Mouse (Mus musculus) thymus, postnatal 25 days (tissue): ENCODE data around the gene Trim9.

Source experiments
- DNase-seq: peaks from one replicate; pipeline ENCODE4 v3.0.0; 2022

Gene Trim9

DNA sequence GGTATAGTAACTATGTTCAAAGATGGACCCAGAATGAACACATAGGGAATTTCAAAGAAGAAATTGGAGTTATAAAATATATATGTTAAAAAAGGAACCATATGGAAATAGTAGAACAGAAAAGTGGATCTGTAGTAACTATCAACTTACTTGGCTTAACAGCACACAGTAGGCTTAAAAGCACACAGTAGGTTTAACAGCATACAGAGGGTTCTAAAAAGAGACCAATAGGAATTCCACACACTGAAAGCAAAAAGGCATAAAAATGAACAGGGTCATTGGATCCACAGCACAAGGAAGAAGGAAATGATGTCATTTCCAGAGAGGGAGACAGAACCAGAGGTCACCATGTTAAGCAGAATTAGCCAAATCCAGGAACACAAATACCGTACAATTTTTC lies 24.6 kb downstream of the Trim9 start:
- no peak for DNase-seq

DNA sequence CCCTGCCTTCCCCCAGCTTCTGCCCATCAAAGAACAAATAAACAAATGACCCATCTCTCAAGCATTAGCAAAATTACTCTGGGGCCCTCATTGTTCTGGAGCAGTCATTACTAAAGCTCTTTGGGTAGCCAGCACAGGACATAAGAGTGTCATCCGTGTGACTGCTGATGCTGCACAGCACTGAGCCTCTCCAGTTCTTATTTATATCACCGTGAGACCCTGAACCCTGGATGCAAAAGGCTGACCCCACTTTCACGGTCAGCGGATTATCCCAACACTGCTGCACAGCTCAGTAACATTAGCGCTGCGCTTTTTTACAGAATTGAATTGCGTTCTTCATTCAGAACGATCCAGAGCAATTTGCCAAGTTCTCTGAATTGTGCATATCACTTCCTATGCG lies 31.3 kb downstream of the Trim9 start:
- DNase-seq: no peak

DNA sequence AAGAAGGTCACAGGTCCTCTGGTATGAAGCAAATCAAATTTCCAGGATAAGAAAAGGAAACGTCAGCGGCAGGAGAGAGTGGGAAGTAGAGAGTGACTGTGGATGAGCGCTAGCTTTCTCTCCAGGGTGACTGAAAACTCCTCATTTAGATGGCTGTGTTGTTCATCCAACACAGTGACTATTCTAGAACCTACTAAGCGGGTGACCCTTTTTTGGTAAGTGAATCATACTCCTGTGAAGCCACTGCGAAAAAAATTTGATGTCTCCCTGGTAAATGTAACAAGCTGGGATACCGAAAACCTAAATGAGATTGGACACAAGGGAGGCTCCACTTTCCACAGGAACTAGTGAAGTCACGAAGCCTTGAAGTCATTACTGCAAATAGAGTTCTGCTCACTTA lies 39.5 kb downstream of the Trim9 start:
- DNase-seq: no peak

DNA sequence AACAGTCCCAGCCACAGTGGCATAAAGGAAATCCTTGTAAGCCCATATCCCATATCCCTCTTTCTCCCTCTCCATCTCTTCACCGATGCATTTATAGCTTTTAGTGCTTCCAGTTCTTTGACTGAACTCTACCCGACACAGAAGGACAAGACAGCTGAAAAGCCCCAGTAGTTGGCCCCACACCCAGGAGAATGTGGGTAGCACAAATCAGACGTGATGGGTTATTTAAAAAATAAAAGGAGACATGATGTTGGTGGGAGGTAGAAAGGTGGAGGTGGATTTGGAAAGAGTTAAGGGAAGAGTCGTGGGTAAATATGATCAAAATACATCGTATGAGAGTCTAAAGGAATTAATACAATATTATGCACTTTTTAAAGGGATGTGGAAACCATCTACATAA lies 40.4 kb downstream of the Trim9 start:
- DNase-seq: no peak

DNA sequence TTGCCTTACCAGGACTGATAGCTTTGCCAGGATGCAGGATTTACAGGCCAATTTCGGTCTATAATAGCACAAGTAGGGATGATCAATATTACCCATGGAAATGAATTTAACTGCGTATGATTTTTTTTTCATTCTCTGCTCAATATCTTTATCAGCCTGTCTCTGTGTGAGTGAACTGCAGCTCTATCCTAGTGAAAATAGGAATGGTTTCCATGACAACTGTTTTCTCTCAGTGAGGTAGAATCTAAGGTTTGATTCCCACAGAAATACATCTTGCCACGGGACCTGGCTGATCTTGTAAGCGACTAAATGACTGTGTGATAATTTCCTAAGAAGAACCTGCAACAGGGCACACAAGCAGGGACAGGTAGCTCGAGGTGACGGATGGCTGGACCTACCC lies 43.4 kb downstream of the Trim9 start:
- DNase-seq: no peak

DNA sequence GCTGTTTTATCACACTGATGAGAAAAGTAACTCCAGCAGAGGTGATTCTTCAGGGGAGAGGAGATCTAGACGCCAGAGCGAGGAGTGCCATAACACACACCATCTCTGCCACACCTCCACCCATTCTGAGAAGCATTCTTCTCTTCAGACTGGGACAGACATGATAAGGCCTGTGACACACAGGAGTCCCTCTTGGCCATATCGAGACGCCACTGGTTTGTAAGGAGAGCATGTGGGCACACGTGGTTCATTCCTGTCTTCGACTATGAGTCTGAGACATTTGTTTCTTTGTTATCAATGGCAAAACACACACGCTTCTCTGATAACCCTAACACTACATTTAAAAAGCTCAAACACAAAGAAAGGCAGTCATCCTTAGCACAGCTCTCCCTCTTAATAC lies 43.9 kb downstream of the Trim9 start:
- DNase-seq: no peak

DNA sequence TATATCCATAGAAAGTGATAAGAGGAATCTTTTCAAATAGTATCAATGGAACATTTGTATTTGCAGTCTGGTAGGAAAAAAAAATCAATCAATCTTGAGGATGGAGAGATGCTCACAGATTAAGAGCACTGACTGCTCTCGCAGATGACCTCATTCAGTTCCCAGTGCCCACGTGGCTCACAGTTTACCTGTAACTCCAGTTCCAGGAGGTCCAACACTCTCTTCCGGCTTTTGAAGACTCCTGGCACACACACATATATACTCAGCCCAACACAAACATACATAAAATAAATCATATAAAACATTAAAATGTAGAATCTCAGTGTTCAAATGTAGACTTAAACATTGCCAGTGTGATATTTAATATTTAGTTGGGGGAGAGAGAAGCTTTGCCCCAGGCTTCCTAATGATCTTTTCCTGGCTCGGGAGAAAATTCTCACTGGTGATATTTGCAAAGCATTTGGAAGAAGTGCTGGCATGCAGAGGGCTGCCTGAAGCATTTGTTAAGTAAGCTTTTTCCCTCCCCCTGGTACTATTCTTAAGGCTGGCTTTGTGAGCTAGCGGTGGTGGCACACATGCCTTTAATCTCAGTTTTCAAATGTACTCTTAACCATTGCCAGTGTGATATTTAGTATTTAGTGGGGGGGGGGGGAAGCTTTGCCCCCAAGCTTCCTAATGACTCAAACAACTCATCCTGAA lies 45.2 kb downstream of the Trim9 start:
- DNase-seq: no peak

DNA sequence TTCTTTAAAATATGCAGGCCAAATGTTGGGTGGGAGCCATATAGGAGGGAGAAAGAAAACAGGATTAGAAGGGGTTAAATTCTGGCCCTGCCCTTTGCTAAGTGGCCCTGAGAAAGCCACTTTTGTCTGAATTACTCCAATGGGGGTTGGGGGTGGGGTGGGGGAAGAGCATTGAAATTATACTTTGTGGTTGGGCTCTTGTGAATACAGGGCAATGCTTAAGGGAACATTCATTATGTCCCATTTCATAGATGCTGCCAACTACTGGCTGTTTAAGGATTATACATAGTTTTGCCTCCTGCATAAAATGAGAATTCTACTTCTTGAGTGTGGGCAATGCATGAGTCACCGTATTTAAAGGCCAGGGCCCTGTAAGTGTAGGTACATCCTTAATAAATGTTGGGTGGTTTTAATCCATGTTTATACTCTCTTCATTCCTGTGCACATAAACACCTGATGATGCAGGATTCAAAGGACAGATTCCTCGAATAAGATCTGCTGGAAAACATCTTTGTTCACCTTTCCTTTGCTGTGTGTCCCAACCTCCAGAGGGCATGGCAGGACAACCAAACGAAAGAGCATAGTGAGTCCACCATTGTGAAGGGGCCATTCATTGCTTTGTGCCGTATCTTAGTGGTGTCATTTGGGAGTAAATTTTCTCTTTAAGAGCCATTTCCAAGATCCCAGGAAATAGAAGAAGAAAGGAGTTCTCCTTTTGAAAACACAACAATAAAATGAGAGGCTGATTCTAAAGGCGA lies 53.3 kb downstream of the Trim9 start:
- DNase-seq: no peak

DNA sequence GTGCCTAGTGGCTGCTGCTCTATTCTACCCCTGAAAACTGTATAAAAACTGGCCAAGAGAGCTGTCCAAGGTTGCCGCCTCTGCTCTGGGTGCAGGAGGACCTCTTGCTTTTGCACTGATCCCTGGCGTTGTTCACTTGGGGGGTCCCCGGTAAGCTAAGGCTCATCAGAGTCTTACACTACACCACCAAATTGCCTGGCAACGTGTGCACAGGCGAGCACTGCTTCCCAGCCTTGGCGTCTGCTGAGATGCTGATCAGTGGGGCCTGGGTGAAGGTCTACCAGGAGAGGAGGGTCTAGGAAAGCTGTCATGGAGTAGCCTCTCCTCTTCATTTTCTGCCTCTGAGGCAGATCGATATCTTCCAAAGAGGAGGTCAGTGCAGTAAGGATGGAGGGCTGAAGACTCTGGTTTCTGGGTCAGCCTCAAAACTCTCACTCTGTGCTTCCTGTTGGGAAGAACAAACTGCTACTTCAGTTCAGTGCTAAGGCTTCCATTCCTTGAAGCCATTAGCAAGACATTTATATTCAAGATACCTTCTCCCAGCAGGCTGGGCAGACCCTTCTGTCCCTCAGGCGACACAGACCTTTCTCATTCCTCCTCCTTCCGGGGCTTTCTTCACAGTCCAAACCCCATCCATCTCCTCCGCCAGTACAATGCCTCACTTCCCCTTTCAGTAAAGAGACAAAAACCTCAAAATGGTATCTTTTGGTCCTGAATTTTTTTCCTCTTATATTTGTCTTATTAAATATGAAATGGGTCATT lies 54.1 kb downstream of the Trim9 start:
- no peak for DNase-seq

DNA sequence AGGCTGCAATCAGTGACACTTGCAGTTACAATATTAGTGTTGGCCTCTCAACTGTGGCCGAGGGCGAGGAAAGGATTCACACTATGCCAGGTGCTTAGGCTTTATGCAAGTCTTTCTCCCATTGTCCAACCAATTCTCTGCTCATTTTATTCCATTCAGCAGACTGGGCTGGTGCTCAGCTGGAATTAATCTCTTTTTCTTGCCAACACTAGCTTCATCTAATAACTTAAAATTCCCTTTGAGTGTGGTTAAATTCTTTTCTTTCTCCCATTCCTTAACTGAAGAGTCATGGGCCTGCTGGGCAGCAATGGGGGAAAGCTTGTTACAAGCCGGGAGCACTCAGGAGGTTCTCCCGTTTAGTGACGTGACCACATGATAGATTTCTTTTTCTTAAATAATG lies 61.9 kb downstream of the Trim9 start:
- DNase-seq: no peak

DNA sequence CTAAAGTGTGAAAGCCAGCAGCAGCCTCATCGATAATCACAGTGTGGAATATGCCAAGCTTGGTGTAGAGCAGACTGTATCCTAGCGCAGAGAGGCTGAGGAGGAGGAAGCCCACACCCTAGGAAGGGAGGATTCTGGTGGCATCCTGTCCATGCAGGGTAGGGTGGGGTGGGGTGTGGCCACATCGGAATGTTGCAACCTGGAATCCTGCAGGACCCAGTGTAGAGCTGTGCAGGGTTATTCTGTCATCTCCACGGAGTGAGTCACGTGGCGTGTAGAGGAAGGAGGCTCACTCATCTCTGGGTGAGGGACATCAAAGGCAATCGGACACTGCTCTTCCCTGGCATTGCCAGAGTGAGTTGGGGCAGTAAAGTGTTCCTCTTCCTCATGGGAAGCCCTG lies 62.4 kb downstream of the Trim9 start:
- DNase-seq: no peak

DNA sequence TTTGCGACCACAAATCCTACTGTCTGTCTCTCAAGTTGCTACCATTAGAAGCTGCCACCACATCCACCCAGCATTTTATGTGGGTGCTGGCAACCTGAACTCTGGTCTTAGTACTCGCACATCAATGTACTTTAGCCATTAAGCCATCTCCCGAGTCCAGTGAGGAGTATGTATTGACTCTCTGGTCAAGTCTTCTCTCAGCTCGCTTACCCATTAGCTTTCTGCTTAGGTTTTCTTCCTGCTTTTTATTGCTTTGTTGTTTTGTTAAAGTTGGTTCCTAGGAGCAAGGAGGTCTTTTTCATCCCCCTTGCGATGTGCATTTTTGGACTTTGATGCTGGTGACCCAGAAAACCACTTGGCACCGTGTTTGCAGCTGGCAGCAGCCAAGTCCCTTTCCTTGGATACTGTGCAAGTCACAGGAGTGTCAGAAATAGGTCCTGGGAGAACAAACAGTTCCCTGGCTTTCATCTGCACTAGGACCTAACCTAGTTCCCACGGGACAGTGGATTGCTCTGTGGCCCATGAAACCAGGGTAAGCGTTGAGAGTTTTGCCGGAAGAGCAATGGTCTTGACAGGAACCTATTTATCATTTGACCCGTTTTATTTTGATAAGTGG lies 64.2 kb downstream of the Trim9 start:
- no peak for DNase-seq

DNA sequence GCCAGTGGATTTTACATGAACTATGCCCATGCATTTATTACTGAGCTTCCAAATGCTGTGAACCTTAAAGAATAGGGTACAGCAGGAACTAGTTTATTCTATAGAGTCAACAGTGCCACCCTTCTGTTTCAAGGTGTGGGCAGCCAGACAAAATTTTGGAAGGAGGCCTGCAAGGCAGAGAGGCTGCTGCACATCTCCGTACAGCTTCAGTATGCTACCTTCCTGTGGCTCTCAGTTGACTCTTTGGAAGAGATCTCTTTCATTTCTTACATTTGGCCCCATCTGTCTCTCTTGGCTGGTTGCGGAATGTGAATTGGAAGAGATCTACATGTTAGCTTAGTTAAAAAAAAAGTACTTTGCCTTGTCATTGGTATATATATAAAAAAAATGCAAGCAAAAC lies 66.5 kb downstream of the Trim9 start:
- no peak for DNase-seq

DNA sequence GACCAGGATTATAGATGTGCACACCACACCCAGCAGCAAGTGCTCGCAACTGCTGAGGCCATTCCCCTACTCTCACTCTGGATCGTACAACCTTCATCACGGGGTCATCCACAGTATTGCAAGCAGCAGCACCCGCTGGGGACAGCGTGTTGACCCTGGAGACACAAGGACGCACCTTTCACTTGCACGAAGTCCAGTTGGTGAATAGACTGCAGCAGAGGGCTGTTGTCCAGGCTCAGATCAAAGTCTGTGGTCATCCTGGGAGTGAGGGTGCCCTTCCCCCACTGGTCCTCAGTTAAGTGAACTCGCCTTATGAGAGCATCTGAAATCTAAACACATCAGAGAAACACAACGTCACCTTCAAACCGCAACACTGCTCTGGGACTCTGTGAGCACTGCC lies 67.0 kb downstream of the Trim9 start:
- no peak for DNase-seq

DNA sequence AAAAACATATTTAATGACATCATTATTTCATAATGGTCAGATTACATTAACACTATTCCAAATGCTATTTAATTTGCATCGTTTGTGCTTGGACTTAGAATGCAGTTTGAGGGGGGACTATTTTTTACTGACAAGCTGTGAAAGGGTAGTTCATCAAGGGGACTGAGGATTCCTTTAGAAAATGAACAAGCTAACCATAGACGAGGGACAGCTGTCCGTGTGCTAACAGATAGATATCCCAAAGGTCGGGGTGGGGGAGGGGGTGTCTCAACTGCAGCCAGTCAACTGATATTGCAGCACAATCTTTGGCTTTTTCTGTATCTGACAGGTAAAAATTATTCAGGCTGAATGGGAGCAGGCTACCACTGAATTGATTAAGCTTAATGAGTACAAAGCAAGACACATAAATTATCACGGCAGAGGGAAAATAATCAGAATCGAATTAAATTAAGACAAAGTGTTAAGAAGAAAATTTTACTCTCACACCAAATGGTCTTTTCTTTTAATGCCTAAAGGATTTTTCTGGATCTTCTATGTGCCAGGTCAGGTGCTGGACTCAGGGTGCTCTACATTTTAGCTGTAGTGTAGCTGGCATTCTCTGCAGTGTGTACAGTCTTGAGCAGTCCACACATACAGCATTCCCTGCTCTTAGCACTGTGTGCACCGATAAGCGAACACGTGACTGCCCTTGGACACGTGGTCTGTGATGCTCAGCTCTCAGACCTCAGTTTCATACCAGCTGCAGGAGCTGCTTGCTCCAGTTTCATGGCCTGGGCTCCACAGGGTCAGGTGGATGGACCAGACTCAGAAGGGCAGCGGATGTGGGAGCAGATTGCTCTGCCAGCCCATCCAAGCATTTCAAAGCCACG lies 70.1 kb downstream of the Trim9 start:
- DNase-seq: no peak

DNA sequence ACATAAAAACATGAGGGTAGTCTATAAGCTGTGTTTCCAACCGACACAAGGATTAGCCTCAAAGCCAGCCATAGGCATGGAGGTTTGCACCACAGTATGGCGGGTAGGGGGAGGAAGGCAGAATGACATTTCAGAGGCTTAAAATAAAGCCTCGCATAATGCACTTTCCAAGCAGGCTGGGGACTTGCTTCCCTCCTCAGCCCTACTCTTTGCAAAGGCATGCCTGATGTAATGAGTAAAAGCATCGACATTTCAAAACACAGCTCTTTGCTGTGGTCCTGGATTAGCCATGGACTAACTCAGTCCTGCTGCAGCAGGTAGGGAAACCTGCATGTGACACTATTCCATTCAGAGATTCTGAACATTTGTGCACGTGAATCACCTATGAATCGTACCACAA lies 77.7 kb downstream of the Trim9 start:
- no peak for DNase-seq

DNA sequence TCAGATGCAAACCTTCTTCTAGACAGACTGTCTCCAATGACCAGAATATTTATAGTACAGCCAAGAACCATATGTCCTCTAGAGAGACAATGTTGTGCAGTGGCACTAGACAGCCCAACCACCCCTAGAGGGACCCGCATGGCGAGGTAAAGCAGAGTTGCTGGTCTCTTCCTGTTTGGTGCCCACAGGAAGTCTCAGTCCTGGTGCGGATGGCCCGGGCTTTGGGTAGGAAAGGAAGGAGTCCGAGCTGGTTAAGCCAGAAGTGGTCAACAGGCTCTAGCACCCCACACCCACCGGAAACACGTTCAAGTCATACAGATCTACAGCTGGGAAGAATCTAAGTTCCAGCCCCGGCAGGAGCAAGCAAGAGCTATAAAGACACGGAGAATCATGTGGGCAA lies 80.1 kb downstream of the Trim9 start:
- DNase-seq: no peak

DNA sequence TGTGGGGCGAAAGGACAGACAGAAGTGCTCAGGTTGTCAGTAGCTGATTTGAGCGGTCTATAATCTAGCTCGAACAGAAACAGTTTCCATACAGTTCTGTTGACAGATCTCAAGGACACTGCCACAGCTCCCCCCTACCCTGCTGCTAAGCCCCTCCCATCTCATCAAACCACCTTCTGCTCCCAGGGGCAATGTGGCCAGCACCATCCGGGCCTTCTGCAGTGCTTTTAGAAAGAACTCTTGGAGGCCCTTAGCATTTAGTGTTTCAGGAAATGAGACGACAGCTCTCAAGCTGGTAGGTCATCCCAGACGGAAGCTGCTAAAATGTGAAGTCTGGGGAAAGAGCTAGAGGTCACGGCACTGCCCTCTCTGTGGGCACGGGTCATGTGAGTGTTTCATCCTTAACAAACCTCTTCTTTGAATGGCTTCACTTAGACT lies 80.9 kb downstream of the Trim9 start:
- DNase-seq: no peak

DNA sequence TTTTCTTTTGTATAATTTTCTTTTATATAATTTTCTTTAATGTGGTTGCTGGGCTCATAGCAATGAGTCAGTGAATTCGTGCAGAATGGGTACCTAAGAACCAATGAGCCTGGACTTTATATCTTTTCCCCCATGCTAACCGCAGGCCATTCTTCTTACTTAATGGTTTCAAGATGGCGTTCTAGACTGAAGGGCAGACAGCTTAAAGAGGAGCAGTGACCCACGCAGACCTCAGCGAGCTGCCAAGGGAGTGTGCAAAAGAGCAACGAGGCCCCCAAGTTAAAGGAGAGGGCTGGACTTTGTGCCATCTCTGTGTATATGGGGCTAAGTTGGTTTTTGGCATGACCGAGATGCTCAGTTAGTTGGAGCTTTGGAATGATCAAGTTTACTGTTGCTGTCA lies 83.7 kb downstream of the Trim9 start:
- no peak for DNase-seq

DNA sequence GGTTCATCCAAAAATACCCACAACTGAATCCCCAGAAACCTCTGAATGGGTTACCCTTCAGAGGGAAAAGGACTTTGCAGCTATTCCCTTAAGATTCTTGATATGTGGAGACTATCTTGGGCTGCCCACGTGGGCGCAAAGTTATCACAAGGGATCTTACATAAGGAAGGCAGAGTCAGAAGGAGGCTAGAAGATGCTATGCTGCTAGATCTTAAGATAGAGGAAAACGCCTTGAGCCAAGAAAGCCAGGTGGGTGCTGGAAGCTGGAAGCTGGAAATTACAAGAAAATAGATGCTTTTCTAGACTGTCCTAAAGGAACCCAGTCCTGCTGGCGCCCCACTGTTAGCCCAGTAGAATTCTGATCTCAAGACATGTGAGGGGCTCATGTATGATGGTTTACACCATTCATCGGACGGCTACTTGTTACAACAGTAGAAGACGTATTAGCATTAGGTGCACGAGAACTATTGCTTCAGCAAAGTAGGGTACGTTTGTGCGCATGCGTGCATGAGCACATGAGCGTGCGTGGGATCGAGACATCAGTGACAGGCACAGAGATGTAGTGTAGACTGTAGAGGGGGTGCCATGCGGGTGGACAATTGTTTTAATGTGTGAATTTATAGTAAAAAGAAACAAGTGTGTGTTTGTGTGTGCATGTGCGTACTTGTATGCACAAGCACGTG lies 85.0 kb downstream of the Trim9 start:
- no peak for DNase-seq

DNA sequence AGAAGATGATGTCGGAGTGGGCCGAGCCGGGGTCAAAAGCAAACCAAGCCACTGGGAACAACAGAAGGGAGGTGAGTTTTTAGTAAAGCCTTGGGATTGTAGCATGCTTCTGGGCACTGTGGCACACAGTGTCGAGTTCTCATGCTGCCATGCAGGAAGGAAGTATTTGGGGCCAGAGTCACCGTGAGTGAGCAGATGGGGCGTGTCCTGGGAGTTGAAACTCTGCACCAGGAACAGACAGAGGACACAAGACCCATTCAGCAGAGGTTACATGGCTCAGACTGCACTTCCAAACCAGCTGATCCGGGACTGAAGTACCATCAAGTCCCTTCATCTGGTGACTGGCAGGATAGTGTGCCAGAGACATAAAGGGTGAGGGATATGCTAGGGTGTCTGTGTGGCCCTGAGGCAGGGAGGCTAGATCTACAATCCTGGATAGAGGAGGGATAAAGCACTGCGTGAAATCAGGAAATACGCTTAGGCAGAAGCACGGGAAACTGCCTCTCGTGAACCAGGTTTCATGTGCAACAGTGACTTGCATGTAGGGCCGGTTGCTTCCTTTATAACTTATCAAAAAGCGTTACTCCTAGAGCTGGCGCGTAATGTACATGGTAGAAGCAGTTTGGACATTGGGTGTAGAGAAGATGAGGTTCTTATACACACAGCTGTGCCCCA lies 96.1 kb downstream of the Trim9 start:
- DNase-seq: no peak
